Mouse (Mus musculus): ENCODE results near the gene Nhs. TPM values are rescaled to one million over a fixed set of nuclear protein-coding genes. Genes with fewer than 3 reads are reported as not detected.

Nhs gene
- polyA plus RNA-seq, 1 experiment from 2014 or later = 3.1 TPM

GRCm38 (mm10) chrX:161961176-161961575, 198.4 kb downstream of the Nhs start:
- 73% methylated on average over 4 of the region's 4 CpGs for WGBS
- H3K27ac ChIP-seq (replicated peaks; ENCODE audit: low read depth, low read length) = no peak overlapping the region
- no peaks in the 10 kb centered on the region for H3K9me3 ChIP-seq (ENCODE audit: control insufficient read depth, low read length)
- H3K4me3 ChIP-seq (ENCODE audit: low read depth, low read length) = no peak overlapping the region
- no peaks in the 10 kb centered on the region for H3K36me3 ChIP-seq (ENCODE audit: control insufficient read depth, insufficient read depth, low read length)
- no peak overlapping the region for H3K4me2 ChIP-seq (ENCODE audit: low read depth, severe bottlenecking)
- H3K9ac ChIP-seq (ENCODE audit: low read length) = no peak overlapping the region
- H3K27me3 ChIP-seq (ENCODE audit: control insufficient read depth, insufficient read depth, low read length) = 0 out of 2 replicates have a peak, but pooled peaks cover 2% of the 10 kb centered on the region
- ATAC-seq (ENCODE audit: insufficient number of reproducible peaks, low FRiP score, low TSS enrichment, low read depth) (no peak), DNase-seq (ENCODE audit: low spot score) (no peak)
- H3K4me1 ChIP-seq (ENCODE audit: control insufficient read depth, insufficient read depth, low read length) = no peaks in the 10 kb centered on the region

GRCm38 (mm10) chrX:161952356-161952755, 207.2 kb downstream of the Nhs start:
- no peak for ATAC-seq (ENCODE audit: insufficient number of reproducible peaks, low FRiP score, low TSS enrichment, low read depth)
- Histone ChIP-seq H3K36me3 (ENCODE audit: control insufficient read depth, insufficient read depth, low read length) (no peaks in the 10 kb centered on the region), H3K4me3 (ENCODE audit: low read depth, low read length) (no peak overlapping the region), H3K27ac (replicated peaks; ENCODE audit: low read depth, low read length) (no peak overlapping the region), H3K9ac (ENCODE audit: low read length) (no peak overlapping the region), H3K27me3 (ENCODE audit: control insufficient read depth, insufficient read depth, low read length) (peaks cover 5% of the 10 kb centered on the region; the same call in 1 of the 2 replicates), H3K9me3 (ENCODE audit: control insufficient read depth, low read length) (no peaks in the 10 kb centered on the region), H3K4me2 (ENCODE audit: low read depth, severe bottlenecking) (no peak overlapping the region), H3K4me1 (ENCODE audit: control insufficient read depth, insufficient read depth, low read length) (no peaks in the 10 kb centered on the region)
- DNase-seq (ENCODE audit: low spot score) = no peak

- DNase-seq (ENCODE audit: low spot score) = peak; percentile 29
- no peak overlapping the region for H3K4me3 ChIP-seq (ENCODE audit: low read depth, low read length)
- WGBS = 18% methylated on average over 4 of the region's 4 CpGs
- H3K36me3 ChIP-seq (ENCODE audit: control insufficient read depth, insufficient read depth, low read length) = no peaks in the 10 kb centered on the region
- no peaks in the 10 kb centered on the region for H3K4me1 ChIP-seq (ENCODE audit: control insufficient read depth, insufficient read depth, low read length)
- no peaks in the 10 kb centered on the region for H3K9me3 ChIP-seq (ENCODE audit: control insufficient read depth, low read length)
- no peak overlapping the region for H3K9ac ChIP-seq (ENCODE audit: low read length)
- H3K27ac ChIP-seq (replicated peaks; ENCODE audit: low read depth, low read length) = no peak overlapping the region
- H3K27me3 ChIP-seq (ENCODE audit: control insufficient read depth, insufficient read depth, low read length) = no peaks in the 10 kb centered on the region
- no peak overlapping the region for H3K4me2 ChIP-seq (ENCODE audit: low read depth, severe bottlenecking)
- peak; percentile 47; the same call in 1 of the 2 replicates for ATAC-seq (ENCODE audit: insufficient number of reproducible peaks, low FRiP score, low TSS enrichment, low read depth)
Measured at GRCm38 (mm10) chrX:161943098-161943680, 216.3 kb downstream of the Nhs start.

- no peak for ATAC-seq (ENCODE audit: insufficient number of reproducible peaks, low FRiP score, low TSS enrichment, low read depth)
- Histone ChIP-seq H3K9ac (ENCODE audit: low read length) (no peak overlapping the region), H3K9me3 (ENCODE audit: control insufficient read depth, low read length) (no peaks in the 10 kb centered on the region), H3K4me2 (ENCODE audit: low read depth, severe bottlenecking) (no peak overlapping the region), H3K27me3 (ENCODE audit: control insufficient read depth, insufficient read depth, low read length) (no peaks in the 10 kb centered on the region), H3K4me3 (ENCODE audit: low read depth, low read length) (no peak overlapping the region), H3K4me1 (ENCODE audit: control insufficient read depth, insufficient read depth, low read length) (no peaks in the 10 kb centered on the region), H3K36me3 (ENCODE audit: control insufficient read depth, insufficient read depth, low read length) (no peaks in the 10 kb centered on the region), H3K27ac (replicated peaks; ENCODE audit: low read depth, low read length) (no peak overlapping the region)
- 32% methylated on average over 2 of the region's 2 CpGs for WGBS
- peak; percentile 24 for DNase-seq (ENCODE audit: low spot score)
Measured at GRCm38 (mm10) chrX:161940696-161941095, 218.8 kb downstream of the Nhs start.

- Histone ChIP-seq H3K4me1 (ENCODE audit: control insufficient read depth, insufficient read depth, low read length) (0 out of 2 replicates have a peak, but pooled peaks cover 3% of the 10 kb centered on the region), H3K4me2 (ENCODE audit: low read depth, severe bottlenecking) (0 out of 2 replicates have a peak overlapping the region, but pooled peaks have one; percentile 42), H3K36me3 (ENCODE audit: control insufficient read depth, insufficient read depth, low read length) (no peaks in the 10 kb centered on the region), H3K9ac (ENCODE audit: low read length) (no peak overlapping the region), H3K9me3 (ENCODE audit: control insufficient read depth, low read length) (no peaks in the 10 kb centered on the region), H3K27me3 (ENCODE audit: control insufficient read depth, insufficient read depth, low read length) (peaks cover 12% of the 10 kb centered on the region), H3K27ac (replicated peaks; ENCODE audit: low read depth, low read length) (peak overlapping the region; percentile 72; the same call in 1 of the 2 replicates), H3K4me3 (ENCODE audit: low read depth, low read length) (no peak overlapping the region)
- DNase-seq (ENCODE audit: low spot score) (no peak), ATAC-seq (ENCODE audit: insufficient number of reproducible peaks, low FRiP score, low TSS enrichment, low read depth) (0 out of 2 replicates have a peak, but pooled peaks have one; percentile 44)
Measured at GRCm38 (mm10) chrX:161926683-161927053, 232.9 kb downstream of the Nhs start.

GRCm38 (mm10) chrX:161925973-161926682, 233.4 kb downstream of the Nhs start:
- peak overlapping the region; percentile 42 for H3K4me2 ChIP-seq (ENCODE audit: low read depth, severe bottlenecking)
- ATAC-seq (ENCODE audit: insufficient number of reproducible peaks, low FRiP score, low TSS enrichment, low read depth) (peak; percentile 96), DNase-seq (ENCODE audit: low spot score) (peak; percentile 70)
- WGBS = 32% methylated on average over 6 of the region's 6 CpGs
- peak overlapping the region; percentile 37; the same call in 1 of the 2 replicates for H3K9ac ChIP-seq (ENCODE audit: low read length)
- H3K36me3 ChIP-seq (ENCODE audit: control insufficient read depth, insufficient read depth, low read length) = no peaks in the 10 kb centered on the region
- H3K27me3 ChIP-seq (ENCODE audit: control insufficient read depth, insufficient read depth, low read length) = peaks cover 12% of the 10 kb centered on the region
- 0 out of 2 replicates have a peak, but pooled peaks cover 3% of the 10 kb centered on the region for H3K4me1 ChIP-seq (ENCODE audit: control insufficient read depth, insufficient read depth, low read length)
- no peaks in the 10 kb centered on the region for H3K9me3 ChIP-seq (ENCODE audit: control insufficient read depth, low read length)
- H3K27ac ChIP-seq (replicated peaks; ENCODE audit: low read depth, low read length) = peak overlapping the region; percentile 72
- peak overlapping the region; percentile 20 for H3K4me3 ChIP-seq (ENCODE audit: low read depth, low read length)

GRCm38 (mm10) chrX:161922655-161923054, 236.9 kb downstream of the Nhs start:
- 83% methylated on average over 2 of the region's 2 CpGs for WGBS
- H3K27ac ChIP-seq (replicated peaks; ENCODE audit: low read depth, low read length) = no peak overlapping the region
- H3K36me3 ChIP-seq (ENCODE audit: control insufficient read depth, insufficient read depth, low read length) = no peaks in the 10 kb centered on the region
- no peak for DNase-seq (ENCODE audit: low spot score)
- H3K4me3 ChIP-seq (ENCODE audit: low read depth, low read length) = no peak overlapping the region
- H3K9me3 ChIP-seq (ENCODE audit: control insufficient read depth, low read length) = no peaks in the 10 kb centered on the region
- peaks cover 8% of the 10 kb centered on the region for H3K27me3 ChIP-seq (ENCODE audit: control insufficient read depth, insufficient read depth, low read length)
- no peak for ATAC-seq (ENCODE audit: insufficient number of reproducible peaks, low FRiP score, low TSS enrichment, low read depth)
- H3K9ac ChIP-seq (ENCODE audit: low read length) = no peak overlapping the region
- no peak overlapping the region for H3K4me2 ChIP-seq (ENCODE audit: low read depth, severe bottlenecking)
- H3K4me1 ChIP-seq (ENCODE audit: control insufficient read depth, insufficient read depth, low read length) = 0 out of 2 replicates have a peak, but pooled peaks cover 3% of the 10 kb centered on the region

- no peak overlapping the region for H3K4me2 ChIP-seq (ENCODE audit: low read depth, severe bottlenecking)
- no peaks in the 10 kb centered on the region for H3K36me3 ChIP-seq (ENCODE audit: control insufficient read depth, insufficient read depth, low read length)
- no peak overlapping the region for H3K9ac ChIP-seq (ENCODE audit: low read length)
- no peaks in the 10 kb centered on the region for H3K9me3 ChIP-seq (ENCODE audit: control insufficient read depth, low read length)
- H3K4me1 ChIP-seq (ENCODE audit: control insufficient read depth, insufficient read depth, low read length) = 0 out of 2 replicates have a peak, but pooled peaks cover under 1% of the 10 kb centered on the region
- no peak for ATAC-seq (ENCODE audit: insufficient number of reproducible peaks, low FRiP score, low TSS enrichment, low read depth)
- H3K27me3 ChIP-seq (ENCODE audit: control insufficient read depth, insufficient read depth, low read length) = peaks cover 8% of the 10 kb centered on the region
- no peak overlapping the region for H3K27ac ChIP-seq (replicated peaks; ENCODE audit: low read depth, low read length)
- H3K4me3 ChIP-seq (ENCODE audit: low read depth, low read length) = no peak overlapping the region
- no peak for DNase-seq (ENCODE audit: low spot score)
- WGBS = 50% methylated on average over 1 of the region's 1 CpGs
Measured at GRCm38 (mm10) chrX:161921581-161921980, 237.9 kb downstream of the Nhs start.
